Mouse (Mus musculus) brown adipose tissue, adult 24 weeks (tissue): ENCODE data around the gene Oscp1. TPM values are rescaled to one million over a fixed set of nuclear protein-coding genes. Genes with fewer than 3 reads are reported as not detected.
"Not testable (repeated sequence)": the region's sequence is repeated elsewhere in the genome, so short reads cannot be mapped to it uniquely, and the experiment has no call there.

Source experiments
- H3K27ac ChIP-seq: fragments of 200-500 bp; replicated peaks from 2 replicates; pipeline ENCODE4 v1.5.1; 2012; ENCODE audit warnings: low read depth, mild to moderate bottlenecking, low read length
- H3K4me1 ChIP-seq: fragments of 200-500 bp; 2 replicates; pipeline ENCODE4 v1.6.1; 2012; ENCODE audit warnings: low read length, mixed read lengths; ENCODE audit not compliant: control insufficient read depth, insufficient read depth, insufficient read length
- H3K4me3 ChIP-seq: fragments of 200-500 bp; 2 replicates; pipeline ENCODE4 v1.5.1; 2012; ENCODE audit warnings: low read depth, mild to moderate bottlenecking, low read length, moderate library complexity; ENCODE audit not compliant: insufficient read depth
- polyA plus RNA-seq: library from polyadenylated mRNA; stranded (reverse); fragments of >200 nt; gene quantifications from 2 replicates; pipeline ENCODE4 v1.2.4, GENCODE M21; 2012; ENCODE audit not compliant: missing spikeins, insufficient read depth, insufficient read length

Oscp1 gene
- polyA plus RNA-seq, 1 experiment, result 16.3 TPM

- Histone ChIP-seq H3K27ac (no peak overlapping the region), H3K4me1 (peaks cover 4% of the 10 kb centered on the region; the same call in 1 of the 2 replicates), H3K4me3 (no peak overlapping the region)
These were observed 4.5 kb downstream of the Oscp1 start for GRCm38 (mm10) chr4:126062856-126063255.

- Histone ChIP-seq H3K4me3 (no peak overlapping the region), H3K4me1 (peaks cover 4% of the 10 kb centered on the region; the same call in 1 of the 2 replicates), H3K27ac (no peak overlapping the region)
These were observed 6.9 kb downstream of the Oscp1 start for GRCm38 (mm10) chr4:126065241-126065640.

GRCm38 (mm10) chr4:126067401-126068077 lies 9.2 kb downstream of the Oscp1 start:
- H3K4me3 ChIP-seq, result no peak overlapping the region
- peak overlapping the region; percentile 39; the same call in 1 of the 2 replicates for H3K27ac ChIP-seq
- H3K4me1 ChIP-seq, result peaks cover 4% of the 10 kb centered on the region; the same call in 1 of the 2 replicates

- H3K4me3 ChIP-seq, result no peak overlapping the region
- H3K4me1 ChIP-seq, result peaks cover 4% of the 10 kb centered on the region; the same call in 1 of the 2 replicates
- H3K27ac ChIP-seq, result no peak overlapping the region
These were observed 10.5 kb downstream of the Oscp1 start for GRCm38 (mm10) chr4:126068842-126069241.

GRCm38 (mm10) chr4:126077833-126078232 lies 19.5 kb downstream of the Oscp1 start:
- peaks cover 8% of the 10 kb centered on the region; the same call in 1 of the 2 replicates for H3K4me1 ChIP-seq

GRCm38 (mm10) chr4:126079266-126079665 lies 20.9 kb downstream of the Oscp1 start:
- no peak overlapping the region for H3K4me3 ChIP-seq
- H3K27ac ChIP-seq, result no peak overlapping the region
- peaks cover 8% of the 10 kb centered on the region; the same call in 1 of the 2 replicates for H3K4me1 ChIP-seq

More at GRCm38 (mm10) chr4:126077833-126078232, 19.5 kb downstream of the Oscp1 start:
- H3K27ac ChIP-seq, result no peak overlapping the region
- H3K4me3 ChIP-seq, result no peak overlapping the region

GRCm38 (mm10) chr4:126081601-126082000 lies 23.2 kb downstream of the Oscp1 start:
- H3K4me3 ChIP-seq, result no peak overlapping the region
- H3K4me1 ChIP-seq, result peaks cover 8% of the 10 kb centered on the region; the same call in 1 of the 2 replicates
- no peak overlapping the region for H3K27ac ChIP-seq

- H3K4me3 ChIP-seq, result no peak overlapping the region
- H3K4me1 ChIP-seq, result peaks cover 8% of the 10 kb centered on the region; the same call in 1 of the 2 replicates
- H3K27ac ChIP-seq, result no peak overlapping the region
These were observed 24.7 kb downstream of the Oscp1 start for GRCm38 (mm10) chr4:126083021-126083420.

GRCm38 (mm10) chr4:126084382-126084781 lies 26.0 kb downstream of the Oscp1 start:
- peaks cover 6% of the 10 kb centered on the region; the same call in 1 of the 2 replicates for H3K4me1 ChIP-seq
- H3K27ac ChIP-seq, result no peak overlapping the region
- H3K4me3 ChIP-seq, result no peak overlapping the region

GRCm38 (mm10) chr4:126085996-126086576 lies 27.7 kb downstream of the Oscp1 start:
- Histone ChIP-seq H3K27ac (no peak overlapping the region; the same call in 1 of the 2 replicates), H3K4me3 (no peak overlapping the region), H3K4me1 (0 out of 2 replicates have a peak, but pooled peaks cover 2% of the 10 kb centered on the region)

- Histone ChIP-seq H3K27ac (no peak overlapping the region), H3K4me3 (no peak overlapping the region), H3K4me1 (no peaks in the 10 kb centered on the region)
These were observed 31.9 kb downstream of the Oscp1 start for GRCm38 (mm10) chr4:126090101-126090847.

- Histone ChIP-seq H3K4me3 (no peak overlapping the region), H3K27ac (no peak overlapping the region)
These were observed 32.4 kb downstream of the Oscp1 start for GRCm38 (mm10) chr4:126090848-126091124.

GRCm38 (mm10) chr4:126091873-126092272 lies 33.5 kb downstream of the Oscp1 start:
- Histone ChIP-seq H3K4me3 (no peak overlapping the region), H3K27ac (no peak overlapping the region), H3K4me1 (no peaks in the 10 kb centered on the region)

More at GRCm38 (mm10) chr4:126090848-126091124, 32.4 kb downstream of the Oscp1 start:
- H3K4me1 ChIP-seq, result no peaks in the 10 kb centered on the region

GRCm38 (mm10) chr4:126095622-126096430 lies 37.5 kb downstream of the Oscp1 start:
- not testable (repeated sequence) for H3K4me3 ChIP-seq, H3K4me1 ChIP-seq, H3K27ac ChIP-seq
